ENCODE assay signal across 8 mouse cellular contexts in genomic region chr8:117257029-117257820, GRCm38 (mm10). TPM values are rescaled to one million over a fixed set of nuclear protein-coding genes. Genes with fewer than 3 reads are reported as not detected.
DNase-seq lines count a peak whose midpoint lies in the region; ATAC-seq and TF ChIP-seq lines count a peak whose summit lies in the region.

Gene Cmip (plus strand): TSS chr8:117257064.

- H3K27ac ChIP-seq in CH12.LX (ENCODE audit: insufficient read depth, low read depth), result peak within 1 kb of the TSS; percentile 25; the same call in 1 of the 2 replicates
- peak within 1 kb of the TSS; percentile 89 for H3K27ac ChIP-seq in liver, embryonic 11.5 days (ENCODE audit: low read depth, low read length)
- H3K27ac ChIP-seq in neural tube, embryonic 14.5 days (ENCODE audit: low read depth, low read length), result peak within 1 kb of the TSS; percentile 96

- peaks cover 10% of the 10 kb centered on the region for H3K9me3 ChIP-seq in CH12.LX (replicated peaks; ENCODE audit: low read length)
- no peaks in the 10 kb centered on the region for H3K9me3 ChIP-seq in liver, embryonic 11.5 days (ENCODE audit: control insufficient read depth, low read length)
- no peaks in the 10 kb centered on the region for H3K9me3 ChIP-seq in neural tube, embryonic 14.5 days (ENCODE audit: control insufficient read depth, low read length)

- dilution Hi-C loops in CH12.LX (cut with MboI; ENCODE audit: extremely low pct_ligation_motif_present, extremely low pct_unique_long_range_greater_than_20kb, low sequenced_read_pairs), result no loop called here

- no peak for TF ChIP-seq CTCF in CH12.LX (conservative IDR thresholded peaks at IDR 0.05 in 1 of 2, IDR thresholded peaks at IDR 0.05 in 1 of 2; ENCODE audit: low read depth in 2 of 2, low read length in 2 of 2)

- H3K27me3 ChIP-seq in CH12.LX (replicated peaks), result no peaks in the 10 kb centered on the region
- no peaks in the 10 kb centered on the region for H3K27me3 ChIP-seq in liver, embryonic 11.5 days (replicated peaks; ENCODE audit: control insufficient read depth, insufficient read depth, low read length)
- no peaks in the 10 kb centered on the region; the same call in 1 of the 2 replicates for H3K27me3 ChIP-seq in neural tube, embryonic 14.5 days (ENCODE audit: control insufficient read depth, insufficient read depth, low read length)

- peak within 1 kb of the TSS; percentile 76 for H3K9ac ChIP-seq in CH12.LX (ENCODE audit: insufficient read depth, low read depth)
- H3K9ac ChIP-seq in liver, embryonic 11.5 days (ENCODE audit: low read depth, low read length), result peak within 1 kb of the TSS; percentile 97
- H3K9ac ChIP-seq in neural tube, embryonic 14.5 days (replicated peaks; ENCODE audit: low read depth, low read length), result peak within 1 kb of the TSS; percentile 100

- TF ChIP-seq RAD21 in CH12.LX (IDR thresholded peaks at IDR 0.05; ENCODE audit: low read depth, low read length), result no peak; the same call in 1 of the 2 replicates

- in situ Hi-C loops in CH12.LX (cut with MboI; ENCODE audit: low pct_ligation_motif_present, low pct_unique_long_range_greater_than_20kb, low sequenced_read_pairs), result no loop called here

- peaks cover 49% of the 10 kb centered on the region for H3K79me2 ChIP-seq in CH12.LX (replicated peaks; ENCODE audit: control insufficient read depth, extremely low read depth, insufficient read depth, poor library complexity, severe bottlenecking)

- ATAC-seq in liver, embryonic 11.5 days (replicated peaks; ENCODE audit: low FRiP score), result peak; percentile 13; the same call in 1 of the 2 replicates
- peak; percentile 29 for ATAC-seq in neural tube, embryonic 14.5 days (ENCODE audit: low read depth)

- peak within 1 kb of the TSS; percentile 82 to 91 (median 88) for H3K4me3 ChIP-seq in CH12.LX (replicated peaks in 1 of 3; ENCODE audit: low read depth in 2 of 3, low read length in 2 of 3, poor library complexity in 1 of 3)
- peak within 1 kb of the TSS; percentile 99 for H3K4me3 ChIP-seq in liver, embryonic 11.5 days (ENCODE audit: low read depth, low read length)
- peak within 1 kb of the TSS; percentile 98 for H3K4me3 ChIP-seq in neural tube, embryonic 14.5 days (ENCODE audit: low read depth, low read length)

- no peak for TF ChIP-seq POLR2A in CH12.LX (IDR thresholded peaks at IDR 0.05; ENCODE audit: low read depth, low read length)

- peaks cover 16 to 53% of the 10 kb centered on the region in 2 experiments for H3K4me1 ChIP-seq in CH12.LX (ENCODE audit: control insufficient read depth in 1 of 2, insufficient read depth in 2 of 2)
- peaks cover 43% of the 10 kb centered on the region for H3K4me1 ChIP-seq in liver, embryonic 11.5 days (replicated peaks; ENCODE audit: control insufficient read depth, insufficient read depth, low read length)
- H3K4me1 ChIP-seq in neural tube, embryonic 14.5 days (ENCODE audit: control insufficient read depth, insufficient read depth, low read length), result peaks cover 23% of the 10 kb centered on the region

- no peak for TF ChIP-seq EP300 in CH12.LX (IDR thresholded peaks at IDR 0.05; ENCODE audit: low read length)

- peaks cover 0 to 23% of the 10 kb centered on the region in 2 experiments for H3K36me3 ChIP-seq in CH12.LX (replicated peaks in 1 of 2; ENCODE audit: control insufficient read depth in 1 of 2, insufficient read depth in 1 of 2, low read length in 1 of 2)
- H3K36me3 ChIP-seq in liver, embryonic 11.5 days (ENCODE audit: control insufficient read depth, insufficient read depth, low read length), result no peaks in the 10 kb centered on the region
- H3K36me3 ChIP-seq in neural tube, embryonic 14.5 days (ENCODE audit: control insufficient read depth, insufficient read depth, low read length), result no peaks in the 10 kb centered on the region

- peak within 1 kb of the TSS; percentile 63 for H3K4me2 ChIP-seq in CH12.LX (ENCODE audit: insufficient read depth, low read depth, poor library complexity, severe bottlenecking)
- peak within 1 kb of the TSS; percentile 80 for H3K4me2 ChIP-seq in liver, embryonic 11.5 days
- H3K4me2 ChIP-seq in neural tube, embryonic 14.5 days (ENCODE audit: low read depth, low read length), result peak within 1 kb of the TSS; percentile 98

- no peak for DNase-seq in CH12.LX (ENCODE audit: extremely low read depth)
- peak; percentile 49 to 50 for DNase-seq in adrenal gland, adult 18-20 months (ENCODE audit: low spot score in 2 of 2)
- DNase-seq in embryo, embryonic 9.5 days (ENCODE audit: extremely low spot score), result peak; percentile 60
- DNase-seq in heart, adult 18-20 months, result peak; percentile 40 to 65
- DNase-seq in kidney, adult 18-20 months, result peak; percentile 68
- peak; percentile 67 for DNase-seq in liver, embryonic 11.5 days (ENCODE audit: low spot score)
- DNase-seq in ovary, adult 18-20 months (ENCODE audit: low spot score), result no peak

- under 1% methylated on average over 65 of the region's 65 CpGs for WGBS in liver, embryonic 11.5 days
- under 1% methylated on average over 51 of the region's 65 CpGs for WGBS in neural tube, embryonic 14.5 days

TF ChIP-seq in CH12.LX, 34 proteins besides CTCF, POLR2A, EP300 and RAD21:
- TF ChIP-seq MAFK (IDR thresholded peaks at IDR 0.05; ENCODE audit: insufficient replicate concordance, low read length), result no peak
- 0 out of 2 replicates have a peak, but pooled peaks have one; percentile 27 for TF ChIP-seq NRF1 (IDR thresholded peaks at IDR 0.05; ENCODE audit: low read depth, low read length)

RNA-seq across cellular contexts. Expression of gene Cmip, which starts in this region (rescaled TPM):
- 12.0 and 16.5 TPM in 2 replicates for total RNA-seq in CH12.LX (2012; rRNA removed)
- total RNA-seq in CH12.LX (2014; rRNA removed), result 4.3 and 5.2 TPM in 2 replicates
- 36.3 and 39.0 TPM in 2 replicates for polyA plus RNA-seq in CH12.LX (2012; ENCODE audit: insufficient read length, low read depth)
- total RNA-seq in adrenal gland, adult 18-20 months (2021), result 100 to 1,000 TPM; 115 to 162 TPM
- 10 to 100 TPM; 17.6 to 22.3 TPM for total RNA-seq in heart, adult 18-20 months (2021)
- 14.3 and 17.1 TPM in 2 replicates for polyA plus RNA-seq in liver, embryonic 11.5 days (2014; fragmentation: Nextera tagmentation; extraction: Ambion mirVana)
- polyA plus RNA-seq in neural tube, embryonic 14.5 days (2014; fragmentation: Nextera tagmentation; extraction: Ambion mirVana), result 135 and 144 TPM in 2 replicates

Comparison
In these comparisons a context has a peak if more than half of its experiments do, and no peak if none do; other contexts are left out.
1. RNA of gene Cmip (total RNA-seq): 115 to 162 TPM in adrenal gland, adult 18-20 months; 17.6 to 22.3 TPM in heart, adult 18-20 months and 4.3 to 16.5 TPM in CH12.LX; every median in the first group is over 4 times any median in the second.
2. DNase-seq: peak in adrenal gland, adult 18-20 months (2 of 2), embryo, embryonic 9.5 days (single experiment), heart, adult 18-20 months (2 of 2), kidney, adult 18-20 months (single experiment) and liver, embryonic 11.5 days (single experiment); none in CH12.LX (single experiment) and ovary, adult 18-20 months (single experiment).
3. H3K27ac ChIP-seq: peak in every context shown above with its lines; median percentile 96 in neural tube, embryonic 14.5 days; 89 in liver, embryonic 11.5 days; 25 in CH12.LX.
4. Peak in every context shown above with its lines, with median percentiles within 50 percentile points of each other: H3K4me2 ChIP-seq, H3K4me3 ChIP-seq and H3K9ac ChIP-seq.